Mouse (Mus musculus) right cerebral cortex, postnatal 4 days (tissue): ENCODE results near the gene Cadm3.

Source experiments
- DNase-seq: peaks from one replicate; pipeline ENCODE4 v3.0.0-alpha.2; 2022

Cadm3 gene

DNA sequence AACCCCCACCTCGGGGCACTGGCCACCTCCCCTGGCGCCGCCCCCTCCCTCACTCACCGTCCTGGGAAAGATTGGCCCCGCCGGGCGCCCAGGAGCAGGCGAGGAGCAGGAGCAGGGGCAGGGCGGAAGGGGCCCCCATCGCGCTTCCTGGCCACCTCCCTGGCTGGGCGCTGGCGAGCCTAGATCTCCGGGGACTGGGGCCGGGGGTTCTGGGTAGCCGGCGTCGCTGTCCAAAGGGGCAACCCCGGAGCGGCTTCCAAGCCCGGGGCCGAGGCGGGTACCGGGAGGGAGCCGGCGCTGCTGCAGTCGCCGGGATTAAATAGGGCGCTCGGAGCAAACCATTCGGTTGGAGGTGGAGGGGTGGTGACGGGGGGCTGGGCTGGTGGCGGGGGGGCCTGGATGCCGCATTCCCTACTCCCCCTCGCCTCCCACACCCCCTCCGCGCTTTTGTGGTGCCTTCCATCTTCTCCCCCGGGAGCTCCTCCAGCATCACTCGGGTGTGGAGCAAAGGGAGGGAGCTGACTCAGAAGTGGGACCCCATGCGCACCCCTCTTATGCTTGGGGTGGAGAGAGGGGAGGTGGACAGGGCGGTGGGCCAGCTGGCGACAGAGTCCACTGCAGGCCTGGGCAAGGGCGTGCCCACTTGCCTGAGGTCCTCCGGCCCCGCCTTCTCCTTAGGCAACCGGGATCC is at the start of gene Cadm3:
Gene Cadm3 (minus strand): TSS at position 340 of the 691 bp plus-strand sequence.
- DNase-seq, result peak; percentile 92

DNA sequence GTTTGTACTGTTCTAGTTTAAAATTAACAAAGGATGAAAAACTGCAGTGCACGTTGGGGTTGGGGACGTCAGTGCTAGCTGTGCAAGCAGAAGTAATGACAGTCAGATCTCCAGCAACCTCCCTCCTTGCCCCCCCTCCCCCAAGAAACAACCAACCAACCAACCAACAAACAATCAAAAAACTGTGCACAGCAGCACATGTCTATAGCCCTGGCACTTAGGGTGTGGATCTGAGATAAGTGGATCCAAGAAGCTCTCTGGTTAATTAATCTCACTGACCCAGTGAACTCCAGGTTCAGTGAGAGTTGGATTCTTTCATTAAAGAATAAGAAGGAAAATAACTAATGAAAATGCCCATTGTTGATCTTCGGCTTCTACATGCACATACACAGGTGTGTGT is 47.1 kb upstream of the Cadm3 start:
- no peak for DNase-seq

DNA sequence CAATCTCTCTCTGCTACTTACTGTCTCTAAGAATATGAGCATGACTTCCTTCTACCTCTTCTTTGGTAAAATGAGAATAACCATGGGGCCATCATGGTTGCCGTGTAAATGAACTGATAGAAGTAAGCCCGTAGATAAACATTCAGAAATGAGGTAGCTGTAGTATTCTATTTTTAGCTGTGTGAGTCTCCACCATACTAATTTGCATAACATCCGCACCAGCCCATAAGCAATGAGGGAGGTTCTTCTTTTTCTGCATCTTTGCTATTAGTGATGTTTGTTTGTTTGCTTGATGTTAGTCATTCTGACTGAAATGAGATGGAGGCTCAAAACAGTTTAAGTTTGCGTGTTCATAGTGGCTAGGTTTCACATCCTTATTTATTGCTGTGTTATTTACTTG is 44.4 kb upstream of the Cadm3 start:
- DNase-seq, result no peak

DNA sequence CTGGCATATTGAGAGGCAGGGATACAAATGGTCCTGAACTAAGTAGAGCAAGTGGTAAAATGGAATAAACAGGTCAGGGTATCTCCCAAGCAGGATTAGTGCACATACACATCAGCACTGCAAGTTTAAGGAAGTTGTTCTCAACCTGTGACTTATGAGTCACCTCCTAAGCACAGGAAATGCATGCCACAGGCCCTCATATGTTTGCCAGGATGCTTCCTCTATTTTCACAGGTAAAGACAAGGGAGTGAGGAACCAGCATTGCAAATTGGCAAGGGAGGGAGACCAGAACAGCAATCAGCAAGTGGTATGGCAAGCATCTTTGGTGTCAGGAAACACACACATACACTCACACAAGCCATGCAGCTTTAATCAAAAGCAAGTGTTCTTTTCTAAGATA is 41.6 kb upstream of the Cadm3 start:
- no peak for DNase-seq

DNA sequence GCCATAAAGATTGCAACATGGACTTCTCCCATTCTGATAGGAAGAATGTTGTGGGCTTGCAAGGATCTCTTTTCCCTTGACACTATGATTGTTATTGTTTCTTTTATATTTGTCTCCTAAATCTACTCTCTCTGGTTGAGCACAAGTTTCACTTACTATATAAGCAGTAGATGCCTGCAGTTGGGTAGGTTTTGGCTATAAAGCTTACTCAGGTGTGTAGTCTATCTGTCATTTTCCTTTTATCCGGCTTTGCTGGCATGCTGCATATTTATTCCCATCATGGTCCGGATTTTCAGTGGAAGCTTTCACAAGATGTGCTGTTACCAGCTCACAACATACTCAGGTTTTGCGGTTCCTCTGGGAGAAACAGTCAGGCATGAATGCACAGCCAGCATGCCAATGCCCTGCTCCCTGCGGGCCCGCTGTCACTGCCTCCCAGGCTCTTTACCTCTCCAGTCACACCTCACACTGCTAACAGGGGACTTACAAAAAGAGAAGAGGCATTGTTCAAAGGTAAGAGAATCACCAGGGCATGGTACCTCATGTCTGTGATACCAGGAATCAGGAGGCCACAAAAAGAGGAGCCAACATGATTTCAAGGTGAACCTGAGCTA is 37.3 kb upstream of the Cadm3 start:
- no peak for DNase-seq

DNA sequence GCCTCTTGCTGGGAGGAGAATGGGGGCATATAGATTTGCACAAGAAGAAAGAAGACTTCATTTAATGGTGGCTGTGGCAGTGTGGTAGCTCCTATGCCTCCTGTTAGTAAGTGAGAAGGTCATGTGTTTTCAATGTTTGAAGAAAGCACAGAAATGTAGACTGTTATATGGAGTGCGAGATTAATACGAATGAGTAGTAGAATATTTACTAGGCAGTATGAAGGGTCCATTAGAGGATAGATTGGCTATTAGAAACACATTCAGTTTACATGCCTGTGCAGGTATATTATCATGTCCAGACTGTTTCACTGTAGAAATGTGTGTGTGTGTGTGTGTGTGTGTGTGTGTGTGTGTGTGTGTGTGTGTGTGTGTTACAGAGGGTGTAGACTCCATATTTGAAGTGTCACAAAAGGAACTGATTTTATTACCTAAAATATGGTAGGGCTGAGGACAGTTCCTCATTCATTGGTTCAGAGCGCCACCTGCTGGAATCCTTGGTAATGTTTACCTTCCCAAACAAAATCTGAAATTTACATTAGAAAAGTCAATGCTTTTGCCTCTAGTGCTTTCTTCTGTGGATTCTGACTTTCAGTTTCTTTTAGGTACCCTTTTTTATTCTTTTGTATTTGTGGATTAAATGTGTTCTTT is 31.0 kb upstream of the Cadm3 start:
- peak; percentile 98 for DNase-seq

DNA sequence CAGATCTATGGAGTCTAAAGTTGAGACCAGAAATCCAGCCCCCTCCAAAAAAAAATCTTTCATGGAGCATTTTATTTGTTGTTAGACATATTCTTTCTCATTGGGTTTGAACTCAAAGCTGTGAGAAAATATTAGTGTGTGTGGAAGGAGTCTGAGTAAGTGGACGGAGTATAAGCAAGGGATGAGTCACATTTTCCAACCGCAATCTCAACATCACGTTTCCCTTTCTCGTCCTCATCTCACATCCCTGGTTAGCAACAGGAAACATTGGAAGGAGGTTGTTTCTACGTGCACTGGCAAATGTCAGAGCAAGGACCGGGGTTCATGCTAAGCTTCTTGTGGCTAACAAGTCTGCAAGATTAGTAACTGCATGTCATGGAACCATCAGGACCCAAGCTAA is 24.3 kb upstream of the Cadm3 start:
- DNase-seq, result no peak

DNA sequence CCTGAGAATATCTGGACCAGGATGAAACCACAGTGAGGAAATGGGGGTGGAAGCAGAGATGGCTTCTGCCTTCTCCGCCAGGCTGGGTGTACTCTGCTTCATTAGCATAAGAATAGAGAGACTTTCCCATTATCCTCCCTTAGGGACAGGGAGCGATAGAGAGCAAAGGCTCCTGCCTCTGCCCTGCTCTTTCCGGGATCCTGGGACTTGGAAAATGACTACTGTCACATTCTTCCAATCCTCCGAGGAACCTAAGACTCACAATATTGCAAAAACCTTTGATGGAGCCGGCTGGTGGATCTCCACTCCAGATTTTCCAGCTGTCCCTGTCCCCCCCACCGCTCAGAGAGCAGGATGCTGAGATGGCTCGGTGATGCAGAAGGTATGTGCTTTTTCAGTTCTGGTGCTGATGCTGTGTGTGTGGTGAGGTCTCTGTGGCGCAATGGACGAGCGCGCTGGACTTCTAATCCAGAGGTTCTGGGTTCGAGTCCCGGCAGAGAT is 22.5 kb upstream of the Cadm3 start:
- DNase-seq, result peak; percentile 87

DNA sequence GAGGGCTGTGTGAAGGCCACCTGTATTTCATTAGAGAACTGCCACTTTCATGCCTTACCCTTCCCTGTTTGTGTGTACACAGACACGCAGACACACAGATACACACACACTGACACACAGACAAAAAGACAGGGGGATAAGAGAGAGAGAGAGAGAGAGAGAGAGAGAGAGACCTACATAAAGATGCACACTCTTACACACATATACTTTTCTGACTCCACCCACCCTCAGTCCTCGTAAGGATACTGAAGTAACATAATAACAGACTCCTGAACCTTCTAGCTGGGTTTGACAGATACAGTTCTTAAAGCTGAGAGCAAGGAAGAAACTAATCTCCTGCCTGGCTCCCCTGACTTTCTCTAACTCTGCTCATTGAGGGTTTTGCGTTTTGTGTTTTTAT is 21.9 kb upstream of the Cadm3 start:
- DNase-seq, result no peak

DNA sequence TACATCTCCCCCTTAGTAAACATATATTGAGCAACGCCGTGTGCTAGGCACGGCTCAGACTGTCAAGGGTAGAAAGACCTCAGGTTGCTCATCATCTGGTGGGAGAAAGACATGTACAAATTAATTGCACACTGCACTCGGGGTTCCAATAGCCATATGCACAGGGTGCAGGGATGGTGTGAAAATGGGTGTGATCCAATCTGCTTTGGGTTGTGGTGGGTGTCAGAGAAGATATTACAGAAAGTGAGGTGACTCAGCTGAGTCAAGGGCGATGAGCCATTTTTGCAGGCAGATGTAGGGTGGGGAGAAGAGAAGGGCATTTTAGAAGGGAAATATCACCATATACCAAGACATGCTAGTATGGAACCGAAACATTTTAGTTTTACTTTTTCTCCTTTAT is 13.9 kb upstream of the Cadm3 start:
- DNase-seq, result no peak

DNA sequence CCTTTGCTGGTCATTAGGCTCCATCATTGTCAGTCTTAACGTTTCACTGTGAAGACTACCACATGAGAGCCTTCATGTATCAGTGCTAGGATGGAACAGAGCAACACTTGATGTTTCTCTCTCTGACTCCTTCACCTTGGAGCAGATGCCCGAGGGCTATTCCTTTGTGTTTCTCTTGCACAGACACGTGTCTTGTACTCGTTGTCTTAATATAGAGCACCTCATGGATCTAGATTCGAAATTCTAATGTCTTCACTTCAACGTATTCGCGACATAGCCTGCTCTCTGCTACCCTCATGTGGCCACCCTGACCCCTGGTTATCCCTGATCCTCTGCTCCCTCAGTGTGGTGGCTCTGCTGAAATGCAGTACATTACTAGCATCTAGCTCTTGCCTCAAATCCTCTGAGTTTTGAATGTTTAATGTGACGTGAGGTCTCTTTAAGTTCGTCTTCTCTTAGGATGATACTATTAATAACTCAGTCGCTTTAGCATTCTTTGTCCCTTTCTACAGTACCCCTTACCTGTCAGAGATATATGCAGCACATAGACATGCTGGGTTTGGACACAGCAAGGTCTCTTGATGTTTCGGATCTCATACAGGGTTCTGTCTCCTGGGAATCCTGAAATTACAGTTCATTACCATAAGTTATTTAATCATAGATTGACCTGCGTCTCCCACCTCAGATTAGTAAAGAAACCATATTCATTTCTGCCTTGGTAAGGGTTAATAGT is 10.1 kb upstream of the Cadm3 start:
- DNase-seq, result peak; percentile 84

DNA sequence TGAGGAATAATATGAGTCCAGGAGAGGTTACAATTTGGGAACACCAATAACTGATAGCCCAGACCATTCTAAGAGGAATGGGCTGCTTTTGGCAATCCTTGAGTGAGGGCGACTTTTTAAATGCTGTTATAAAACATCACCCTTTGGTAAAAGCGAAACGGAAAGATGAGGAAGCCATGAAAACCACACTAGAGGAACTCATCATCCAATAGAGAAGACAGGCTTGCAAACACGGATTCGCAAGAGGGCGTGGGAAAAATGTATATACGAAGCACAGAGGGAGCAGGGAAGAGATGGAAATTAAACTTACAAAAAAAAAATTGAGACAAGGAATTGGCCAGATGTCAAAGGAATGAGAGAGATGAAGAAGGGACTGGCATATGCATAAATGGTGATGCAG is 6.5 kb upstream of the Cadm3 start:
- DNase-seq, result no peak

DNA sequence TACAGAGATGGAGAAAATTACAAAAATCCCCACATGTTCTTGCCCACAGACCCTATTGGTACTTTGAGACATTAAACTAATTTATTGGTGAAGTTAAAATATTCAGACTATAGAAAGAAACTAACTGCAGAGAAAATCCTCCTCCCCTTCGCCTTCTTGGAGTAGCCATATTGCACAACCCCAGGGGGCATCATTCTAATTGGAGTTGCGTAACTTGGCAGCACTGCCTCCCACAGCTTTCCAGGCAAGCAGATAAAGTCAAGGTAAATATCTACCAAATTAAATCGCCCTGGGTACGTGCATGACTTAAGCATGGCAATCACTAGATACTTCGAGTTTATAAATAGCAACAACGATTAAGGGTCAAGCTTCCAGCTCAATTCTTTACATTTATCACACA is 4.1 kb upstream of the Cadm3 start:
- DNase-seq, result no peak

DNA sequence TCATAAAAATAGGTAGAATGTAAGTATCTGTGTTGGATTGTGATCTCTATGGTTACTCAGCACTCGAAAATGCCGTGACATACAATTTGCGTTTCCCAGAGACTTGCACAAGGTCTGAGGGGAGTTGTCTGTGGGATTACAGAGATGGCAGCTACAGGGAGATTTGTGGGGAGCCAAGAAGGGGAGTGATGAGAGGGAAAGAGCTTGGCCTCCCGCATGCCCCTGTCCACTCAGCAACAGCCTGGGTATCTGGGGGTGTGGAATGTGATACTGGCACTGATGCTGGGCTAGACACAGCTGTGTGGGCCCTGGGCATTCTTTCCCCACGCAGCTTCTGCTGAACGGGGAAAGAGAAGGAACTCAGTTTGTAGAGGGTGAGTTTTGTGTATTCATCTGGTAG is 3.0 kb upstream of the Cadm3 start:
- no peak for DNase-seq

DNA sequence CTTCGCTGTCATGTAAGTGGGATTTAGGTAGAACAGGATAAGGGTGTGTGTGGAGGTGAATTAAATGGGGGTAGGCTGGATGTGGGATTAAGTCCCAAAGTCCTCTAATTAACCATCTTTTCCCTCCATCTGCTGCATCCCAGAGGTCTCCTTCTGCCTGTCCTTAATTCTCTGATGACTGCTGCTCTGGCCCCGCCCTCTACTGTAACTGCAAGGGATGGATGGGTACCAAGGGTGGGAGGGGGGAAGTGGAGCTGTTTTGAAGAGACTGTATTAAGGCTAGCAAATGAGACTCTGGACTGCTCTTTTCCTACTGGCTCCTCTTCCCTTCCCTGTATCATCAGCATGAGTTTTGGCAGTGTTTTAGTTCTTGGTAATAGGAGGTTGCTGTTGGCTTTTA is 2.1 kb upstream of the Cadm3 start:
- no peak for DNase-seq

DNA sequence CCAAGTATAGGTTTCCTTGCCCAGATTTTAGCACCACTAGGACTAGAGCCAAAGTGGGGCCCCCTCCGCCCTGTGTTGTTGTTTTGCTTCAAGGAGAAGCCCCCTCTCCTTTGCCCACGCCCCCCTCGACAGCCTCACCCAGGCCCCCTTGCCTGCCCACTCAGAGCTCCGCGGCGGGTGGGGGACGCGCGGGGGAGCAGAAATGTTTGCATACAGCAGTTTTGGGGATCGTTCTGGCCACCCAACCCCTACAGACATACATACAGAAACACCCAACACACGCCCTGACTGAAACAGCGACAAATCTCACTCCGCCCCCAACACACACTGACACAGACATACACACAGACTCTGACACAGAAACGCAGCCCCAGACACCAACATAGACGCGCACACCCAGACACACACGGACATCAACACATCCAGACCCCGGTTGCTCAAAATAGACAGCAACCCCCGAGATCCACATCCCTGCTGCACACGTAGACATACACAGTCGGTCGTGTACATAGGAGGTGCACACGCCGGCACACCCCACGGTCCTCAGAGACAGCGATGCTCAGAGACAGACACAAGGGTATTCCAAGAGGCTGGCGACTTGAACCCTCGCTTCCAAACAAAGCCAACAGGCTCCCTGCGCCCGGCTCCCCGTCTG is 667 bp downstream of the Cadm3 start:
- DNase-seq, result peak; percentile 47

DNA sequence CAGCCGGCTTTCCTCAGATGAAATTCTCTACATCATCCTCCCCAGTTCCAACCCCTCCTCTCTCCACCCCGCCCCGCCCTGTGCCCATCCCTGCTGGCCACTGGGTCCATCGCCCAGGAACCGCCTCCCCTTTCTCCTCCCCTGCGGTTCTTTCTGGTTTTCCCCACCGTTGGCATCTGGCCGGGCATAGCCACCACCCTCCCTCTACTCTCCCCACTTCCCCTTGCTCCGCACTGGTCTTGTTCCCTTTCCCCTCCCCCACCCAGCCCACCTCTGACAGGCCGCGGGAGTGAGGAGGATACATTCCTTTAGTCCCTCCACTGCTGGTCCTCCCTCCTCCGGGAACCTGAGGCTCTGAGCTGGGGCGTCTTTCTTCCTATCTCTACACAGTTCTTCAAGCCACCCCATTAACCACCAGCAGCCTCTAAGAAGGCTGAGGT is 1.5 kb downstream of the Cadm3 start:
- peak; percentile 49 for DNase-seq

DNA sequence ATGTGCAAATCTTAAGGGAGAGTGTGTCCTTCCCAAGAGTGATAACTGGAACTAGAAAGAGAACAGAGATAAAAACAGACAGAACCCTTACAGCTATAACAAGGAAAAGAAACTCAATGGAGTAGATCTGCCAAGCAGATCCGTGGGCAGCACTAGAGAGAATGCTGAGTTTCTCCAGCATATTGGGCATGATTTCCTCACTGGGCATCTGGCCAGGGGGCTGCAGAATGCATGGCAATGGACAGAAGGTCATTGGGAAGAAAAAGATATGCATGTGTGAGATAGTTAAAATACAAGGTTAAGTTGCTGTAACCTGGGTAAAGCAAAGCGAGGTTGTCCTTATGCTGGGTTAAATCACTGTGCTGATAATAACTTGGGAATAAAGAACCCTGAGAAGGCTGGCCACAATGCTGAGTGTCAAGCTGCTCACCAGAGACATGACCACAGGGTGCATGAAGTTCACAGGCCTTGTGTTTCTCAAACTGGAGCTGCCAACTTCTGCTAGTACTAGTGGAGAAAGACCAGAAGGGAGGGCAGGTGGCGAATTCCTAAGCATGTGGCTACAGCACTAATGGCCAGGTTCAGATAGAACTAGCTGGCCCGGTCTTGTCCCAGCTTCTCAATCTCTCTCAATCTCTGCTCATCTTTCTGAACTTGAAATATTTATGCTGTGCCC is 3.2 kb downstream of the Cadm3 start:
- peak; percentile 35 for DNase-seq

DNA sequence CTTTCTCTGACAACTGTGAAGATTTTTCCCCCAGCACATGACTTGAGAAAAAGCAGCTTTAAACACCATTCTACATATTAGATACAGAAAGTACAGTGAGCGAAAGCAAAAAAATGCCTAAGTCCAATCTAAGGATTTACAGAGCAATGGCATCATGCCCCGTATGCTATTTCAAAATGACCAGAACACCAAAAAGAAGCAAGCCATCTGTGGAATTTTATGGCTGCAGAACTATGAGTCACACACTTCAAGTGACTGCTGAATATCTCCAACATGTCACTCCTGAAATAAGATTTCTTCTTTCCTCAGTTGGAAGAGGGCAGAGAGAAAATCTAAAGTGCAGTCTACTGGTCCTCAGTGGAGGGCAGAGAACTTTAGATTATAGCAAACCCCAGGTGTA is 4.1 kb downstream of the Cadm3 start:
- no peak for DNase-seq

DNA sequence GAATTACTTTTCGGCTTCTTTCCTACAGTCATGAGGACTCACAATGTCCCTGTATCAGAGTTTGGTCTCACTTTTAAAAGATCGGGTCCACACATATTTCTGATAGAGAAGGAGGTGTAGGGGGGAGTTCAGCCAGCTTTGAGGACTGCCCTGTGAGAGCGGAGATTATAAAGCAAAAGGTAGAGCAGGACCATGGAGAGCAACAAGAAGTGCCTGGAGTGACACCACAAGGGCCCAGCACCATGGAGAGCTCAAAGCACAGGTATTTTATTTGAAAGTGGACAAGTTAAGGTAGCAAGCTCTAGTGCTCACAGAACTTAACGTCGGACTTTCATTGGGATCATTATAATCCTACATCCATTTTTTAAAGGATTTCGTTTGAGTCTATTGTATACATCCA is 5.8 kb downstream of the Cadm3 start:
- no peak for DNase-seq

DNA sequence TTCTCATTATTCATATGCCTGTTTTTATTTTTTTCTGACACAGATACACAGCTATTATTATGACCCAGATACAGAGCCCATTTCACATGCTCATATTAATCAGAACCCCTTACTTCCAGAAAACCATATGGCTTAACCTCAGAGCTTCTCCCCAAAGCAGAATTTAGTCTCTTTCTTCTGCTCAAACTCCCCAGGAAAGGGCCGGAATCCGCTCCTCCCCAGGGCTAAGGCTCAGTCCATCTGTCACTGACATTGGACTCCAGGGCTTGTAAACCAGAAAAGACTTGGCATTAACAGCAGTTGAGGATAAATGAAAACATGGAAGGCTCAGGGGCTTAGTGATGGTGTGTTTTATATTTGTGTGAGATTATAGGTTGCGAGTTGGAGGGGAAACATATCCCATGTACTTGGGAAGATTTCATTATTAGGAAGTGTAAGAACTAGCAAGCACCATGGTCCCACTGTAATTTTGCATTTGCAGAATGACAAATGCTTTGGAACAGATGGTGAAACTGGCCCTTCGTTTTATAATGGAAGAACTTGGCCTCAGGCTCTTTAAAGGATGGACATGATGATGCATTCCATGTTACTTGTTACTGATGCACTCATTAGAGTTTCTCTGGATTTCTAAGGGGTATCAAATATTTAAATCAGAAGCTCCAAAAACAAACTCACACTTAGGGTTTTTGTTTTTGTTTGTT is 7.8 kb downstream of the Cadm3 start:
- no peak for DNase-seq

DNA sequence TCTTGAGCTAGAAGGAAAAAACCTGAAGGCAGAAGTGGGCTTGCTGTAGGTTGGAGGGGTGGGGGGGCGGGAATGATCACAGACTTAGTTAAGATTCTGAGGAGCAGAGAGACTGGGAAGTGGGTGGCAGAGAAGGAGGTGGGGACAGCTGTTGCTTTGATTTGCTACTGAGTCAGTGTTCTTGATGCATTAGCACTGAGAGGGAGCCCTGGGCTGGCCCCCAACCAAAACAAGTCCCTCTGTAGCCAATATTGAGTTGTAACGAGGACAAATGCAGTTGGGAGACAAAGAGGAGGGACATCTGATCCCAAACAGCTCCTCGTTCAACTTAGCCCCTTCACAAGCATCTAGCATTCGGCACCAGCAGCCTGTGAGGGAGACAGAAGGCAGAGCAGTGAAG is 9.7 kb downstream of the Cadm3 start:
- DNase-seq, result no peak
